Mouse (Mus musculus) NIH3T3 (cell line): ENCODE measurements at regions not wholly inside any gene's neighbourhood (a gene's known extent, or its start where the extent isn't known, plus 50 kb on each side); places are given as distances from the start of the nearest gene placed in this dataset.

Source experiments
- DNase-seq: peaks from one replicate; pipeline ENCODE4 v3.0.0-alpha.2; 2012; ENCODE audit warnings: low read depth

GRCm38 (mm10) chr14:110007159-110007558 lies 747.8 kb downstream of the Slitrk6 start:
- DNase-seq = no peak

GRCm38 (mm10) chr14:109985026-109985425 lies 769.9 kb downstream of the Slitrk6 start:
- no peak for DNase-seq

- DNase-seq = no peak
These were observed 796.9 kb downstream of the Slitrk6 start for GRCm38 (mm10) chr14:109958008-109958407.

- DNase-seq = no peak
These were observed 813.0 kb downstream of the Slitrk6 start for GRCm38 (mm10) chr14:109941944-109942343.

- no peak for DNase-seq
These were observed 813.8 kb downstream of the Slitrk6 start for GRCm38 (mm10) chr14:109941162-109941561.

GRCm38 (mm10) chr14:109937432-109937831 lies 817.5 kb downstream of the Slitrk6 start:
- DNase-seq = no peak

- DNase-seq = no peak
These were observed 826.0 kb downstream of the Slitrk6 start for GRCm38 (mm10) chr14:109928977-109929376.

GRCm38 (mm10) chr14:109891896-109892165 lies 863.1 kb downstream of the Slitrk6 start:
- no peak for DNase-seq

GRCm38 (mm10) chr14:109891151-109891895 lies 863.6 kb downstream of the Slitrk6 start:
- no peak for DNase-seq

GRCm38 (mm10) chr14:109876950-109877663 lies 877.8 kb downstream of the Slitrk6 start:
- no peak for DNase-seq

- DNase-seq = peak; percentile 65
These were observed 880.7 kb downstream of the Slitrk6 start for GRCm38 (mm10) chr14:109874230-109874629.

- DNase-seq = peak; percentile 9
These were observed 914.4 kb downstream of the Slitrk6 start for GRCm38 (mm10) chr14:109840354-109841104.

GRCm38 (mm10) chr14:109802522-109803126 lies 888.7 kb upstream of the Slitrk1 start:
- no peak for DNase-seq

- DNase-seq = no peak
These were observed 858.3 kb upstream of the Slitrk1 start for GRCm38 (mm10) chr14:109772246-109772645.

GRCm38 (mm10) chr14:109760892-109761291 lies 846.9 kb upstream of the Slitrk1 start:
- DNase-seq = no peak
